Mouse (Mus musculus) MEL (cell line): ENCODE results near the gene Tppp3. TPM values are rescaled to one million over a fixed set of nuclear protein-coding genes. Genes with fewer than 3 reads are reported as not detected.

ENCODE experiments used
- DNase-seq: peaks from one replicate; pipeline ENCODE4 v3.0.0; 2011; ENCODE audit warnings: low read depth, low spot score
- H3K27ac ChIP-seq: 2 replicates; pipeline ENCODE4 v1.5.1; 2012; ENCODE audit warnings: low read depth, mild to moderate bottlenecking, control low read depth, low read length, moderate library complexity; ENCODE audit not compliant: control insufficient read depth
- H3K27me3 ChIP-seq, 2 experiments: fragments of 150-350 bp in 1 of 2; sonication (generic) in 1 of 2; 2 replicates each; pipeline ENCODE4 v1.6.1; 2012; ENCODE audit warnings: low read length in 2 of 2, mild to moderate bottlenecking in 2 of 2, improper control_type of control experiment in 1 of 2, moderate library complexity in 1 of 2; ENCODE audit not compliant: insufficient read depth in 2 of 2, control insufficient read depth in 1 of 2
- H3K36me3 ChIP-seq, 2 experiments: 2 replicates each; pipeline ENCODE4 v1.6.1; 2012 to 2014; ENCODE audit warnings: low read length in 2 of 2, improper control_type of control experiment in 1 of 2, inconsistent platforms in 1 of 2, mild to moderate bottlenecking in 1 of 2; ENCODE audit not compliant: insufficient read depth in 2 of 2, control insufficient read depth in 1 of 2
- H3K4me1 ChIP-seq, 2 experiments: fragments of 150-350 bp in 1 of 2; sonication (generic) in 1 of 2; 2 replicates each; pipeline ENCODE4 v1.6.1; 2012; ENCODE audit warnings: low read length in 2 of 2, improper control_type of control experiment in 1 of 2, mild to moderate bottlenecking in 1 of 2; ENCODE audit not compliant: insufficient read depth in 2 of 2, control insufficient read depth in 1 of 2
- H3K4me3 ChIP-seq, 2 experiments: fragments of 150-350 bp in 1 of 2; sonication (generic) in 1 of 2; 2 replicates each; pipeline ENCODE4 v1.5.1; 2012; ENCODE audit warnings: low read depth in 2 of 2, low read length in 2 of 2, mild to moderate bottlenecking in 2 of 2, moderate library complexity in 2 of 2, control low read depth in 1 of 2, improper control_type of control experiment in 1 of 2; ENCODE audit not compliant: control insufficient read depth in 1 of 2, insufficient read depth in 1 of 2
- H3K79me2 ChIP-seq: 2 replicates; pipeline ENCODE4 v1.6.1; 2012; ENCODE audit warnings: mild to moderate bottlenecking, low read length, moderate library complexity; ENCODE audit not compliant: control insufficient read depth, poor library complexity, insufficient read depth
- H3K9ac ChIP-seq: 2 replicates; pipeline ENCODE4 v1.6.1; 2012; ENCODE audit warnings: low read depth, mild to moderate bottlenecking, control low read depth, low read length, moderate library complexity; ENCODE audit not compliant: control insufficient read depth, poor library complexity, severe bottlenecking
- H3K9me3 ChIP-seq: fragments of 150-350 bp; sonication (generic); replicated peaks from 2 replicates; pipeline ENCODE4 v1.6.1; 2012; ENCODE audit warnings: mild to moderate bottlenecking, low read length, improper control_type of control experiment, moderate library complexity; ENCODE audit not compliant: insufficient read depth
- CTCF ChIP-seq, 3 experiments: IDR thresholded peaks in 2 of 3; conservative IDR thresholded peaks in 1 of 3; 2 replicates each; pipeline ENCODE4 v1.5.1; 2011 to 2012; ENCODE audit warnings: low read length in 3 of 3, low read depth in 2 of 3, mild to moderate bottlenecking in 2 of 3, improper control_type of control experiment in 1 of 3, inconsistent platforms in 1 of 3, mixed read lengths in 1 of 3, moderate library complexity in 1 of 3; ENCODE audit not compliant: control insufficient read depth in 1 of 3, insufficient read depth in 1 of 3, poor library complexity in 1 of 3, severe bottlenecking in 1 of 3
- ELF1 ChIP-seq: IDR thresholded peaks from 2 replicates; pipeline ENCODE4 v1.6.1; 2014; ENCODE audit warnings: low read depth, mild to moderate bottlenecking, inconsistent platforms, low read length, improper control_type of control experiment, moderate library complexity
- EP300 ChIP-seq, 2 experiments: IDR thresholded peaks; 2 replicates each; pipeline ENCODE4 v1.6.1; 2011; ENCODE audit warnings: improper control_type of control experiment in 2 of 2, low read length in 2 of 2, low read depth in 1 of 2, mild to moderate bottlenecking in 1 of 2
- KAT2A ChIP-seq: conservative IDR thresholded peaks from 2 replicates; pipeline ENCODE4 v1.6.1; 2012; ENCODE audit warnings: low read depth, low read length, improper control_type of control experiment, inconsistent platforms
- MAZ ChIP-seq: IDR thresholded peaks from 2 replicates; pipeline ENCODE4 v1.6.1; 2012; ENCODE audit warnings: low read depth, mild to moderate bottlenecking, inconsistent platforms, low read length, improper control_type of control experiment
- RAD21 ChIP-seq: IDR thresholded peaks from 2 replicates; pipeline ENCODE4 v1.6.1; 2011; ENCODE audit warnings: mild to moderate bottlenecking, low read depth, low read length, improper control_type of control experiment
- SMC3 ChIP-seq: IDR thresholded peaks from 2 replicates; pipeline ENCODE4 v1.6.1; 2011; ENCODE audit warnings: low read depth, low read length, improper control_type of control experiment
- polyA plus RNA-seq, 2 experiments: library from polyadenylated mRNA; stranded (reverse) in 1 of 2; unstranded in 1 of 2; fragments of >175 nt in 1 of 2; fragments of >200 nt in 1 of 2; gene quantifications; 2 replicates each; pipeline versions ENCODE4 v1.2.1 to v1.2.4; 2012; ENCODE audit warnings: low replicate concordance in 2 of 2, low read depth in 1 of 2; ENCODE audit not compliant: insufficient read length in 2 of 2, insufficient read depth in 1 of 2, missing spikeins in 1 of 2
- total RNA-seq: library from RNA; depleted of rRNA; stranded (reverse); fragments of 300-350 nt; gene quantifications from 2 replicates; pipeline ENCODE4 v1.2.3, GENCODE M21; 2012; rRNA removed

The Tppp3 gene
- total and polyA plus RNA-seq, 3 experiments: 0.81 to 1.7 TPM; not detected in 1

- peak; percentile 30 for DNase-seq
- H3K4me3 ChIP-seq: no peak overlapping the region
- no peaks in the 10 kb centered on the region for H3K9me3 ChIP-seq
- H3K27ac ChIP-seq: no peak overlapping the region
- H3K79me2 ChIP-seq: no peaks in the 10 kb centered on the region
- H3K4me1 ChIP-seq: no peaks in the 10 kb centered on the region
- TF ChIP-seq SMC3 (peak; percentile 24; the same call in 1 of the 2 replicates), CTCF (IDR thresholded peaks at IDR 0.05 in 2 of 3, conservative IDR thresholded peaks at IDR 0.05 in 1 of 3; ENCODE audit: control insufficient read depth in 1 of 3, insufficient read depth in 1 of 3, low read depth in 2 of 3, low read length in 3 of 3, poor library complexity in 1 of 3, severe bottlenecking in 1 of 3) (peak in 2 of 3 experiments; percentile 24 to 44; a peak in 3 of 6 replicates), KAT2A (no peak), RAD21 (peak; percentile 37), MAZ (no peak), ELF1 (no peak), EP300 (IDR thresholded peaks at IDR 0.05; ENCODE audit: low read depth in 1 of 2, low read length in 2 of 2) (no peak)
- H3K27me3 ChIP-seq: peaks cover 17 to 32% of the 10 kb centered on the region in 2 experiments
- no peaks in the 10 kb centered on the region for H3K36me3 ChIP-seq
- no peak overlapping the region for H3K9ac ChIP-seq
Observed at GRCm38 (mm10) chr8:105418992-105419391, 52.3 kb downstream of the Tppp3 start.

Other genes with a start within 250 kb of the Tppp3 start
- gene D230025D16Rik, start 246.4 kb downstream of the Tppp3 start, total RNA-seq: 16.0 and 18.3 TPM in 2 replicates
- gene D230025D16Rik, start 246.4 kb downstream of the Tppp3 start, polyA plus RNA-seq: 10 to 100 TPM in 1 of 2 experiments, not detected in 1; 22.4 TPM
- gene B3gnt9, start 216.4 kb downstream of the Tppp3 start, total RNA-seq: 2.7 and 2.8 TPM in 2 replicates
- 1 to 10 TPM in 1 of 2 experiments, not detected in 1; 4.7 TPM for gene B3gnt9, start 216.4 kb downstream of the Tppp3 start, polyA plus RNA-seq
- 29.0 and 31.0 TPM in 2 replicates for gene Tradd, start 206.9 kb downstream of the Tppp3 start, total RNA-seq
- gene Tradd, start 206.9 kb downstream of the Tppp3 start, polyA plus RNA-seq: 10 to 100 TPM in 1 of 2 experiments, not detected in 1; 33.5 TPM
- 4.1 and 4.8 TPM in 2 replicates for gene Fbxl8, start 206.9 kb downstream of the Tppp3 start, total RNA-seq
- gene Fbxl8, start 206.9 kb downstream of the Tppp3 start, polyA plus RNA-seq: 1 to 10 TPM in 1 of 2 experiments, not detected in 1; 7.2 TPM
- 1.4 and 1.7 TPM in 2 replicates for gene Hsf4, start 201.7 kb downstream of the Tppp3 start, total RNA-seq
- gene Hsf4, start 201.7 kb downstream of the Tppp3 start, polyA plus RNA-seq: 1 to 10 TPM in 1 of 2 experiments, not detected in 1; 7.1 TPM
- gene Nol3, start 195.4 kb downstream of the Tppp3 start, total RNA-seq: 0.69 and 0.89 TPM in 2 replicates
- gene Nol3, start 195.4 kb downstream of the Tppp3 start, polyA plus RNA-seq: under 1 TPM in 1 of 2 experiments, not detected in 1; 0.63 TPM
- 5.6 and 8.2 TPM in 2 replicates for gene 4931428F04Rik, start 181.7 kb downstream of the Tppp3 start, total RNA-seq
- 10 to 100 TPM in 1 of 2 experiments, not detected in 1; 13.0 TPM for gene 4931428F04Rik, start 181.7 kb downstream of the Tppp3 start, polyA plus RNA-seq
- 0.56 and 0.69 TPM in 2 replicates for gene Exoc3l, start 175.4 kb downstream of the Tppp3 start, total RNA-seq
- 1 to 10 TPM in 1 of 2 experiments, not detected in 1; 2.0 TPM for gene Exoc3l, start 175.4 kb downstream of the Tppp3 start, polyA plus RNA-seq
- gene E2f4, start 173.9 kb downstream of the Tppp3 start, total RNA-seq: 95.9 and 98.5 TPM in 2 replicates
- 100 to 1,000 TPM in 1 of 2 experiments, 10 to 100 TPM in 1; 97.9 to 313 TPM for gene E2f4, start 173.9 kb downstream of the Tppp3 start, polyA plus RNA-seq
- gene Elmo3, start 165.9 kb downstream of the Tppp3 start, total RNA-seq: 1.0 and 1.3 TPM in 2 replicates
- 1 to 10 TPM in 1 of 2 experiments, not detected in 1; 2.9 TPM for gene Elmo3, start 165.9 kb downstream of the Tppp3 start, polyA plus RNA-seq
- gene Lrrc29, start 145.2 kb downstream of the Tppp3 start, total RNA-seq: 2.6 and 3.2 TPM in 2 replicates
- gene Lrrc29, start 145.2 kb downstream of the Tppp3 start, polyA plus RNA-seq: 1 to 10 TPM in 1 of 2 experiments, not detected in 1; 6.1 TPM
- gene Tmem208, start 145.2 kb downstream of the Tppp3 start, total RNA-seq: 123 and 149 TPM in 2 replicates
- gene Tmem208, start 145.2 kb downstream of the Tppp3 start, polyA plus RNA-seq: 10 to 100 TPM in 1 of 2 experiments, not detected in 1; 94.5 TPM
- 2.5 and 2.8 TPM in 2 replicates for gene Fhod1, start 123.6 kb downstream of the Tppp3 start, total RNA-seq
- 10 to 100 TPM in 1 of 2 experiments, not detected in 1; 10.9 TPM for gene Fhod1, start 123.6 kb downstream of the Tppp3 start, polyA plus RNA-seq
- 0.12 and 0.20 TPM in 2 replicates for gene Slc9a5, start 122.7 kb downstream of the Tppp3 start, total RNA-seq
- gene Slc9a5, start 122.7 kb downstream of the Tppp3 start, polyA plus RNA-seq: 1 to 10 TPM in 1 of 2 experiments, not detected in 1; 1.9 TPM
- gene Plekhg4, start 98.3 kb downstream of the Tppp3 start, total RNA-seq: not detected in 2 replicates
- under 1 TPM in 1 of 2 experiments, not detected in 1; 0.10 TPM for gene Plekhg4, start 98.3 kb downstream of the Tppp3 start, polyA plus RNA-seq
- not detected in 2 replicates for gene Kctd19, start 58.0 kb downstream of the Tppp3 start, total RNA-seq
- gene Kctd19, start 58.0 kb downstream of the Tppp3 start, polyA plus RNA-seq: not detected
- gene Lrrc36, start 58.0 kb downstream of the Tppp3 start, total RNA-seq: not detected in 2 replicates
- under 1 TPM in 1 of 2 experiments, not detected in 1; 0.06 TPM for gene Lrrc36, start 58.0 kb downstream of the Tppp3 start, polyA plus RNA-seq
- 4.7 and 4.9 TPM in 2 replicates for gene Zdhhc1, start 25.4 kb upstream of the Tppp3 start, total RNA-seq
- 10 to 100 TPM in 1 of 2 experiments, not detected in 1; 11.5 TPM for gene Zdhhc1, start 25.4 kb upstream of the Tppp3 start, polyA plus RNA-seq
- 0.27 TPM in 1 of 2 replicates, not detected in the other for gene Hsd11b2, start 47.2 kb upstream of the Tppp3 start, total RNA-seq
- 1 to 10 TPM in 1 of 2 experiments, not detected in 1; 2.1 TPM for gene Hsd11b2, start 47.2 kb upstream of the Tppp3 start, polyA plus RNA-seq
- 43.0 and 51.1 TPM in 2 replicates for gene Atp6v0d1, start 94.5 kb upstream of the Tppp3 start, total RNA-seq
- gene Atp6v0d1, start 94.5 kb upstream of the Tppp3 start, polyA plus RNA-seq: 10 to 100 TPM in 1 of 2 experiments, not detected in 1; 83.8 TPM
- 15.7 and 16.6 TPM in 2 replicates for gene Ripor1, start 133.7 kb upstream of the Tppp3 start, total RNA-seq
- gene Ripor1, start 133.7 kb upstream of the Tppp3 start, polyA plus RNA-seq: 100 to 1,000 TPM in 1 of 2 experiments, not detected in 1; 120 TPM
- gene Ctcf, start 165.0 kb upstream of the Tppp3 start, total RNA-seq: 36.4 and 40.7 TPM in 2 replicates
- gene Ctcf, start 165.0 kb upstream of the Tppp3 start, polyA plus RNA-seq: 100 to 1,000 TPM in 1 of 2 experiments, 10 to 100 TPM in 1; 87.1 to 670 TPM
- gene Agrp, start 165.9 kb upstream of the Tppp3 start, total RNA-seq: not detected in 2 replicates
- gene Agrp, start 165.9 kb upstream of the Tppp3 start, polyA plus RNA-seq: under 1 TPM in 1 of 2 experiments, not detected in 1; 0.63 TPM
- 7.9 and 9.5 TPM in 2 replicates for gene Carmil2, start 214.7 kb upstream of the Tppp3 start, total RNA-seq
- gene Carmil2, start 214.7 kb upstream of the Tppp3 start, polyA plus RNA-seq: 10 to 100 TPM in 1 of 2 experiments, not detected in 1; 62.7 TPM
- 7.5 and 9.3 TPM in 2 replicates for gene Acd, start 229.6 kb upstream of the Tppp3 start, total RNA-seq
- gene Acd, start 229.6 kb upstream of the Tppp3 start, polyA plus RNA-seq: 10 to 100 TPM in 1 of 2 experiments, not detected in 1; 53.9 TPM
- gene Pard6a, start 229.6 kb upstream of the Tppp3 start, total RNA-seq: 12.3 and 13.7 TPM in 2 replicates
- gene Pard6a, start 229.6 kb upstream of the Tppp3 start, polyA plus RNA-seq: 10 to 100 TPM in 1 of 2 experiments, not detected in 1; 20.5 TPM
- gene 4933405L10Rik, start 236.1 kb upstream of the Tppp3 start, total RNA-seq: 0.13 and 0.23 TPM in 2 replicates
- under 1 TPM in 1 of 2 experiments, not detected in 1; 0.42 TPM for gene 4933405L10Rik, start 236.1 kb upstream of the Tppp3 start, polyA plus RNA-seq
- gene Enkd1, start 236.7 kb upstream of the Tppp3 start, total RNA-seq: 22.0 TPM in 2 replicates
- 10 to 100 TPM in 1 of 2 experiments, not detected in 1; 42.6 TPM for gene Enkd1, start 236.7 kb upstream of the Tppp3 start, polyA plus RNA-seq